Mouse (Mus musculus) heart, adult 2 months (tissue): ENCODE measurements at regions not wholly inside any gene's neighbourhood (a gene's known extent, or its start where the extent isn't known, plus 50 kb on each side); places are given as distances from the start of the nearest gene placed in this dataset.

ENCODE experiments used
- DNase-seq, 2 experiments: peaks; one replicate each; pipeline ENCODE4 v3.0.0; 2021
- H3K27ac ChIP-seq: fragments of 200-600 bp; 2 replicates; pipeline ENCODE4 v1.8.1; 2022
- H3K27me3 ChIP-seq: fragments of 200-500 bp; 2 replicates; pipeline ENCODE4 v1.6.1; 2012; ENCODE audit warnings: mild to moderate bottlenecking, low read length, inconsistent platforms, mixed read lengths; ENCODE audit not compliant: control insufficient read depth, insufficient read depth
- H3K36me3 ChIP-seq: fragments of 200-500 bp; 2 replicates; pipeline ENCODE4 v1.6.1; 2012; ENCODE audit warnings: low read length, inconsistent platforms; ENCODE audit not compliant: control insufficient read depth, insufficient read depth
- H3K4me1 ChIP-seq: fragments of 200-500 bp; 2 replicates; pipeline ENCODE4 v1.6.1; 2011; ENCODE audit warnings: low read length; ENCODE audit not compliant: control insufficient read depth, insufficient read depth
- H3K4me3 ChIP-seq: fragments of 200-600 bp; 2 replicates; pipeline ENCODE4 v1.8.1; 2022
- H3K79me2 ChIP-seq: fragments of 200-500 bp; replicated peaks from 2 replicates; pipeline ENCODE4 v1.6.1; 2012; ENCODE audit warnings: mild to moderate bottlenecking, inconsistent platforms, low read length, moderate library complexity, mixed read lengths; ENCODE audit not compliant: control insufficient read depth, insufficient read depth
- H3K9ac ChIP-seq: fragments of 200-500 bp; 2 replicates; pipeline ENCODE4 v1.6.1; 2012; ENCODE audit warnings: low read depth, mild to moderate bottlenecking, control low read depth, inconsistent platforms, low read length, mixed read lengths
- CTCF ChIP-seq: fragments of 200-600 bp; IDR thresholded peaks from 2 replicates; pipeline ENCODE4 v1.8.1; 2022; ENCODE audit warnings: antibody characterized with exemption, mild to moderate bottlenecking, moderate library complexity
- EP300 ChIP-seq: fragments of 200-500 bp; IDR thresholded peaks from 2 replicates; pipeline ENCODE4 v1.6.1; 2011; ENCODE audit warnings: low read depth, low read length, control low read depth; ENCODE audit not compliant: insufficient read depth
- POLR2A ChIP-seq: fragments of 200-500 bp; IDR thresholded peaks from 2 replicates; pipeline ENCODE4 v1.6.1; 2011; ENCODE audit warnings: mild to moderate bottlenecking, low read depth, low read length, control low read depth; ENCODE audit not compliant: insufficient read depth
- WGBS: fragments of 180-500 bp; shearing (Covaris S2); methylation state at CpG from one replicate; pipeline ENCODE4 v1.1.7; 2018; 5-methylcytosine and 5-hydroxymethylcytosine counted together
- intact Hi-C: fragments of 180-260 bp; cut with DNase I; formaldehyde crosslinking; loops from one replicate; pipeline ENCODE4 v1.15.1; 2025

- Histone ChIP-seq H3K27me3 (no peaks in the 10 kb centered on the region), H3K27ac (no peak overlapping the region), H3K79me2 (no peaks in the 10 kb centered on the region), H3K9ac (no peak overlapping the region), H3K4me3 (no peak overlapping the region), H3K4me1 (no peaks in the 10 kb centered on the region), H3K36me3 (no peaks in the 10 kb centered on the region)
- no peak for DNase-seq
- intact Hi-C loops, result no loop called here
- 58% methylated on average over 2 of the region's 2 CpGs for WGBS
- no peak for TF ChIP-seq CTCF
- no peak for TF ChIP-seq POLR2A
- no peak for TF ChIP-seq EP300
Observed at GRCm38 (mm10) chr4:4521757-4522156, 271.4 kb downstream of the Impad1 start.

GRCm38 (mm10) chr4:4518741-4519140, 274.4 kb downstream of the Impad1 start:
- no peak overlapping the region for H3K9ac ChIP-seq
- H3K79me2 ChIP-seq, result no peaks in the 10 kb centered on the region
- no peak for DNase-seq
- H3K36me3 ChIP-seq, result no peaks in the 10 kb centered on the region
- WGBS, result 49% methylated on average over 2 of the region's 2 CpGs
- H3K4me3 ChIP-seq, result no peak overlapping the region
- no peak for TF ChIP-seq CTCF
- TF ChIP-seq POLR2A, result no peak
- TF ChIP-seq EP300, result no peak
- H3K27ac ChIP-seq, result no peak overlapping the region
- intact Hi-C loops, result no loop called here
- H3K4me1 ChIP-seq, result no peaks in the 10 kb centered on the region
- H3K27me3 ChIP-seq, result no peaks in the 10 kb centered on the region

- intact Hi-C loops, result no loop called here
- Histone ChIP-seq H3K36me3 (no peaks in the 10 kb centered on the region), H3K4me3 (no peak overlapping the region), H3K79me2 (no peaks in the 10 kb centered on the region), H3K4me1 (no peaks in the 10 kb centered on the region), H3K27ac (no peak overlapping the region), H3K9ac (no peak overlapping the region), H3K27me3 (no peaks in the 10 kb centered on the region)
- no peak for DNase-seq
- TF ChIP-seq CTCF (no peak), POLR2A (no peak), EP300 (no peak)
Observed at GRCm38 (mm10) chr4:4513351-4513750, 279.8 kb downstream of the Impad1 start.

- no peaks in the 10 kb centered on the region for H3K27me3 ChIP-seq
- intact Hi-C loops, result no loop called here
- no peak overlapping the region for H3K27ac ChIP-seq
- WGBS, result 64% methylated on average over 2 of the region's 2 CpGs
- no peak overlapping the region for H3K4me3 ChIP-seq
- no peaks in the 10 kb centered on the region for H3K36me3 ChIP-seq
- H3K9ac ChIP-seq, result no peak overlapping the region
- H3K4me1 ChIP-seq, result no peaks in the 10 kb centered on the region
- no peaks in the 10 kb centered on the region for H3K79me2 ChIP-seq
- TF ChIP-seq EP300 (no peak), POLR2A (no peak), CTCF (no peak)
- no peak for DNase-seq
Observed at GRCm38 (mm10) chr4:4510180-4510920, 282.8 kb downstream of the Impad1 start.

GRCm38 (mm10) chr4:4509296-4509695, 283.9 kb downstream of the Impad1 start:
- Histone ChIP-seq H3K27me3 (no peaks in the 10 kb centered on the region), H3K79me2 (no peaks in the 10 kb centered on the region), H3K27ac (no peak overlapping the region), H3K36me3 (no peaks in the 10 kb centered on the region), H3K4me1 (no peaks in the 10 kb centered on the region), H3K9ac (no peak overlapping the region), H3K4me3 (no peak overlapping the region)
- DNase-seq, result peak in 1 of 2 experiments; percentile 51
- WGBS, result 59% methylated on average over 3 of the region's 3 CpGs
- TF ChIP-seq EP300 (no peak), POLR2A (no peak), CTCF (no peak)
- intact Hi-C loops, result no loop called here

GRCm38 (mm10) chr4:4497199-4497598, 296.0 kb downstream of the Impad1 start:
- Histone ChIP-seq H3K27me3 (no peaks in the 10 kb centered on the region), H3K79me2 (no peaks in the 10 kb centered on the region), H3K4me1 (no peaks in the 10 kb centered on the region), H3K27ac (no peak overlapping the region), H3K36me3 (no peaks in the 10 kb centered on the region), H3K4me3 (no peak overlapping the region), H3K9ac (no peak overlapping the region)
- WGBS, result 58% methylated on average over 1 of the region's 1 CpGs
- TF ChIP-seq POLR2A (no peak), CTCF (no peak), EP300 (no peak)
- DNase-seq, result no peak
- intact Hi-C loops, result no loop called here
